Mouse (Mus musculus): ENCODE measurements around the gene Acat3. TPM values are rescaled to one million over a fixed set of nuclear protein-coding genes. Genes with fewer than 3 reads are reported as not detected.
"Not testable (repeated sequence)": the region's sequence is repeated elsewhere in the genome, so short reads cannot be mapped to it uniquely, and the experiment has no call there.

Acat3 gene
- polyA plus RNA-seq, 1 experiment from 2014 or later = 1.5 TPM

GRCm38 (mm10) chr17:12941543-12942260 lies 1.3 kb upstream of the Acat3 start:
- no peak for DNase-seq (ENCODE audit: low spot score)
- H3K27me3 ChIP-seq (ENCODE audit: low read depth, poor library complexity, severe bottlenecking) = no peaks in the 10 kb centered on the region
- no peak overlapping the region for H3K4me3 ChIP-seq
- peaks cover 21% of the 10 kb centered on the region for H3K4me1 ChIP-seq
- no peaks in the 10 kb centered on the region for H3K9me3 ChIP-seq (replicated peaks)
- H3K36me3 ChIP-seq = peaks cover 47% of the 10 kb centered on the region
- H3K27ac ChIP-seq (replicated peaks) = no peak overlapping the region
- 75% methylated on average over 8 of the region's 8 CpGs for WGBS

GRCm38 (mm10) chr17:12939377-12940148 lies 837 bp downstream of the Acat3 start:
- not testable (repeated sequence) for DNase-seq (ENCODE audit: low spot score); H3K27ac ChIP-seq (replicated peaks); H3K27me3 ChIP-seq (ENCODE audit: low read depth, poor library complexity, severe bottlenecking); H3K9me3 ChIP-seq (replicated peaks)
- WGBS = 67% methylated on average over 3 of the region's 12 CpGs
- Histone ChIP-seq H3K4me1 (peaks cover 21% of the 10 kb centered on the region), H3K36me3 (peaks cover 27% of the 10 kb centered on the region), H3K4me3 (peak overlapping the region; percentile 47)

GRCm38 (mm10) chr17:12938077-12938476 lies 2.3 kb downstream of the Acat3 start:
- WGBS = 34% methylated on average over 2 of the region's 2 CpGs
- no peak for DNase-seq (ENCODE audit: low spot score)
- Histone ChIP-seq H3K27me3 (ENCODE audit: low read depth, poor library complexity, severe bottlenecking) (no peaks in the 10 kb centered on the region), H3K27ac (replicated peaks) (0 out of 2 replicates have a peak overlapping the region, but pooled peaks have one; percentile 42), H3K9me3 (replicated peaks) (no peaks in the 10 kb centered on the region), H3K4me3 (no peak overlapping the region), H3K36me3 (peaks cover 14% of the 10 kb centered on the region), H3K4me1 (peaks cover 21% of the 10 kb centered on the region)

GRCm38 (mm10) chr17:12937412-12937970 lies 2.9 kb downstream of the Acat3 start:
- Histone ChIP-seq H3K27me3 (ENCODE audit: low read depth, poor library complexity, severe bottlenecking) (no peaks in the 10 kb centered on the region), H3K4me1 (peaks cover 21% of the 10 kb centered on the region), H3K27ac (replicated peaks) (peak overlapping the region; percentile 42; the same call in 1 of the 2 replicates), H3K4me3 (no peak overlapping the region), H3K9me3 (replicated peaks) (no peaks in the 10 kb centered on the region), H3K36me3 (peaks cover 8% of the 10 kb centered on the region)
- no peak for DNase-seq (ENCODE audit: low spot score)
- WGBS = 87% methylated on average over 2 of the region's 2 CpGs

- no peak for DNase-seq (ENCODE audit: low spot score)
- 67% methylated on average over 4 of the region's 4 CpGs for WGBS
- H3K4me1 ChIP-seq = peaks cover 20% of the 10 kb centered on the region
Observed at GRCm38 (mm10) chr17:12935719-12936118, 4.7 kb downstream of the Acat3 start.

GRCm38 (mm10) chr17:12931576-12931975 lies 8.8 kb downstream of the Acat3 start:
- peaks cover 20% of the 10 kb centered on the region for H3K36me3 ChIP-seq
- not testable (repeated sequence) for H3K27me3 ChIP-seq (ENCODE audit: low read depth, poor library complexity, severe bottlenecking); H3K4me3 ChIP-seq; H3K9me3 ChIP-seq (replicated peaks); H3K4me1 ChIP-seq; H3K27ac ChIP-seq (replicated peaks); DNase-seq (ENCODE audit: low spot score)
- 86% methylated on average over 5 of the region's 5 CpGs for WGBS

More at GRCm38 (mm10) chr17:12935719-12936118, 4.7 kb downstream of the Acat3 start:
- Histone ChIP-seq H3K4me3 (no peak overlapping the region), H3K36me3 (0 out of 2 replicates have a peak, but pooled peaks cover 3% of the 10 kb centered on the region), H3K9me3 (replicated peaks) (no peaks in the 10 kb centered on the region), H3K27ac (replicated peaks) (no peak overlapping the region), H3K27me3 (ENCODE audit: low read depth, poor library complexity, severe bottlenecking) (no peaks in the 10 kb centered on the region)

GRCm38 (mm10) chr17:12925703-12926180 lies 14.7 kb downstream of the Acat3 start:
- Histone ChIP-seq H3K9me3 (replicated peaks) (no peaks in the 10 kb centered on the region), H3K4me1 (no peaks in the 10 kb centered on the region), H3K27ac (replicated peaks) (no peak overlapping the region), H3K36me3 (peaks cover 75% of the 10 kb centered on the region), H3K27me3 (ENCODE audit: low read depth, poor library complexity, severe bottlenecking) (no peaks in the 10 kb centered on the region), H3K4me3 (no peak overlapping the region)
- WGBS = 89% methylated on average over 8 of the region's 8 CpGs
- no peak for DNase-seq (ENCODE audit: low spot score)

GRCm38 (mm10) chr17:12925001-12925400 lies 15.4 kb downstream of the Acat3 start:
- Histone ChIP-seq H3K4me3 (no peak overlapping the region), H3K36me3 (peaks cover 82% of the 10 kb centered on the region)

GRCm38 (mm10) chr17:12921073-12921472 lies 19.3 kb downstream of the Acat3 start:
- Histone ChIP-seq H3K27ac (replicated peaks) (no peak overlapping the region), H3K4me1 (peaks cover 10% of the 10 kb centered on the region), H3K4me3 (no peak overlapping the region), H3K9me3 (replicated peaks) (no peaks in the 10 kb centered on the region), H3K27me3 (ENCODE audit: low read depth, poor library complexity, severe bottlenecking) (no peaks in the 10 kb centered on the region), H3K36me3 (peaks cover 84% of the 10 kb centered on the region)
- no peak for DNase-seq (ENCODE audit: low spot score)
- WGBS = 98% methylated on average over 1 of the region's 1 CpGs

More at GRCm38 (mm10) chr17:12925001-12925400, 15.4 kb downstream of the Acat3 start:
- Histone ChIP-seq H3K27me3 (ENCODE audit: low read depth, poor library complexity, severe bottlenecking) (no peaks in the 10 kb centered on the region), H3K27ac (replicated peaks) (no peak overlapping the region), H3K9me3 (replicated peaks) (no peaks in the 10 kb centered on the region), H3K4me1 (no peaks in the 10 kb centered on the region)
- WGBS = 96% methylated on average over 3 of the region's 3 CpGs
- DNase-seq (ENCODE audit: low spot score) = no peak

GRCm38 (mm10) chr17:12916588-12917380 lies 23.6 kb downstream of the Acat3 start:
- peak overlapping the region; percentile 96 for H3K4me3 ChIP-seq
- no peak for DNase-seq (ENCODE audit: low spot score)
- H3K27me3 ChIP-seq (ENCODE audit: low read depth, poor library complexity, severe bottlenecking) = no peaks in the 10 kb centered on the region
- under 1% methylated on average over 40 of the region's 40 CpGs for WGBS
- peaks cover 18% of the 10 kb centered on the region for H3K4me1 ChIP-seq
- peak overlapping the region; percentile 99 for H3K27ac ChIP-seq (replicated peaks)
- H3K9me3 ChIP-seq (replicated peaks) = no peaks in the 10 kb centered on the region
- H3K36me3 ChIP-seq = peaks cover 73% of the 10 kb centered on the region

- DNase-seq (ENCODE audit: low spot score) = peak; percentile 100
- H3K27me3 ChIP-seq (ENCODE audit: low read depth, poor library complexity, severe bottlenecking) = no peaks in the 10 kb centered on the region
- peak within 1 kb of the TSS; percentile 96 for H3K4me3 ChIP-seq
- H3K27ac ChIP-seq (replicated peaks) = peak within 1 kb of the TSS; percentile 99
- H3K4me1 ChIP-seq = peaks cover 18% of the 10 kb centered on the region
- no peaks in the 10 kb centered on the region for H3K9me3 ChIP-seq (replicated peaks)
- H3K36me3 ChIP-seq = peaks cover 73% of the 10 kb centered on the region
- WGBS = under 1% methylated on average over 56 of the region's 56 CpGs
Observed at GRCm38 (mm10) chr17:12915881-12916583, 24.4 kb downstream of the Acat3 start, which contains the start of gene Mrpl18. Mrpl18 (minus strand) TSS chr17:12916345.

Measured in midbrain, embryonic 10.5 days (tissue).